Mouse (Mus musculus) heart, embryonic 10.5 days (tissue): Measurements from ENCODE around the gene Olfr353. TPM values are rescaled to one million over a fixed set of nuclear protein-coding genes. Genes with fewer than 3 reads are reported as not detected.

Experiments used
- DNase-seq: peaks from one replicate; pipeline ENCODE4 v3.0.0-alpha.2; 2017; ENCODE audit warnings: low spot score
- H3K27ac ChIP-seq: fragments of 300-500 bp; sonication (generic); 2 replicates; pipeline ENCODE4 v1.5.1; 2016; ENCODE audit warnings: mild to moderate bottlenecking
- H3K27me3 ChIP-seq: fragments of 300-500 bp; sonication (generic); 2 replicates; pipeline ENCODE4 v1.6.1; 2016; ENCODE audit warnings: mild to moderate bottlenecking; ENCODE audit not compliant: poor library complexity, insufficient read depth, severe bottlenecking
- H3K36me3 ChIP-seq: fragments of 300-500 bp; sonication (generic); 2 replicates; pipeline ENCODE4 v1.6.1; 2016; ENCODE audit warnings: mild to moderate bottlenecking, moderate library complexity
- H3K4me1 ChIP-seq: fragments of 300-500 bp; sonication (generic); 2 replicates; pipeline ENCODE4 v1.6.1; 2016; ENCODE audit warnings: mild to moderate bottlenecking
- H3K4me3 ChIP-seq: fragments of 300-500 bp; sonication (generic); 2 replicates; pipeline ENCODE4 v1.5.1; 2016; ENCODE audit warnings: mild to moderate bottlenecking, moderate library complexity
- H3K9me3 ChIP-seq: fragments of 300-500 bp; sonication (generic); 2 replicates; pipeline ENCODE4 v1.6.1; 2016; ENCODE audit warnings: mild to moderate bottlenecking, moderate library complexity
- WGBS: fragments of 180-500 bp; shearing (Covaris S2); methylation state at CpG from one replicate; pipeline ENCODE4 v1.1.7; 2016; 5-methylcytosine and 5-hydroxymethylcytosine counted together
- polyA plus RNA-seq: library from polyadenylated mRNA; unstranded; fragments of >200 nt; fragmentation: Nextera tagmentation; extraction: Ambion mirVana; gene quantifications from 2 replicates; pipeline ENCODE4 v1.2.1, GENCODE M21; 2016

Gene Olfr353
- not detected in 2 replicates for polyA plus RNA-seq

- DNase-seq, result no peak
- Histone ChIP-seq H3K27ac (no peak within 1 kb of the TSS), H3K36me3 (no peaks in the 10 kb centered on the region), H3K27me3 (no peaks in the 10 kb centered on the region), H3K9me3 (0 out of 2 replicates have a peak, but pooled peaks cover 8% of the 10 kb centered on the region), H3K4me3 (no peak within 1 kb of the TSS), H3K4me1 (no peaks in the 10 kb centered on the region)
Observed at GRCm38 (mm10) chr2:36892836-36893235, at the start of gene Olfr353. Olfr353 (minus strand) TSS chr2:36892936.

GRCm38 (mm10) chr2:36936821-36937220, 44.1 kb upstream of the Olfr353 start, which contains the start of gene Olfr356:
Olfr356 (plus strand) TSS chr2:36937121.
- Histone ChIP-seq H3K36me3 (no peaks in the 10 kb centered on the region), H3K4me1 (no peaks in the 10 kb centered on the region), H3K9me3 (peaks cover 4% of the 10 kb centered on the region), H3K4me3 (no peak within 1 kb of the TSS), H3K27me3 (no peaks in the 10 kb centered on the region), H3K27ac (no peak within 1 kb of the TSS)
- 73% methylated on average over 2 of the region's 2 CpGs for WGBS
- DNase-seq, result no peak

- Histone ChIP-seq H3K4me3 (no peak within 1 kb of the TSS), H3K27me3 (no peaks in the 10 kb centered on the region), H3K4me1 (no peaks in the 10 kb centered on the region), H3K36me3 (no peaks in the 10 kb centered on the region), H3K9me3 (peaks cover 6% of the 10 kb centered on the region; the same call in 1 of the 2 replicates), H3K27ac (no peak within 1 kb of the TSS)
- no peak for DNase-seq
Observed at GRCm38 (mm10) chr2:36928797-36929196, 36.1 kb upstream of the Olfr353 start, which contains the start of gene Olfr355. Olfr355 (minus strand) TSS chr2:36928897.

GRCm38 (mm10) chr2:36905380-36905779, 12.6 kb upstream of the Olfr353 start, which contains the start of gene Olfr354:
Olfr354 (plus strand) TSS chr2:36905680.
- Histone ChIP-seq H3K27me3 (no peaks in the 10 kb centered on the region), H3K36me3 (no peaks in the 10 kb centered on the region), H3K4me1 (no peaks in the 10 kb centered on the region), H3K4me3 (no peak within 1 kb of the TSS), H3K9me3 (peaks cover 8% of the 10 kb centered on the region), H3K27ac (no peak within 1 kb of the TSS)
- DNase-seq, result no peak

GRCm38 (mm10) chr2:36897114-36897513, 4.4 kb upstream of the Olfr353 start:
- Histone ChIP-seq H3K27me3 (no peaks in the 10 kb centered on the region), H3K36me3 (no peaks in the 10 kb centered on the region), H3K4me3 (no peak overlapping the region), H3K4me1 (no peaks in the 10 kb centered on the region), H3K27ac (no peak overlapping the region), H3K9me3 (peaks cover 17% of the 10 kb centered on the region; the same call in 1 of the 2 replicates)
- DNase-seq, result no peak

GRCm38 (mm10) chr2:36868160-36868559, 24.6 kb downstream of the Olfr353 start, which contains the start of gene Olfr352:
Olfr352 (plus strand) TSS chr2:36868460.
- Histone ChIP-seq H3K36me3 (no peaks in the 10 kb centered on the region), H3K4me3 (no peak within 1 kb of the TSS), H3K9me3 (peaks cover 10% of the 10 kb centered on the region; the same call in 1 of the 2 replicates), H3K27me3 (no peaks in the 10 kb centered on the region), H3K4me1 (no peaks in the 10 kb centered on the region), H3K27ac (no peak within 1 kb of the TSS)
- DNase-seq, result no peak
- WGBS, result 75% methylated on average over 1 of the region's 1 CpGs

- Histone ChIP-seq H3K36me3 (no peaks in the 10 kb centered on the region), H3K4me3 (no peak within 1 kb of the TSS), H3K9me3 (peaks cover 4% of the 10 kb centered on the region; the same call in 1 of the 2 replicates), H3K4me1 (no peaks in the 10 kb centered on the region), H3K27me3 (no peaks in the 10 kb centered on the region), H3K27ac (no peak within 1 kb of the TSS)
- no peak for DNase-seq
- 75% methylated on average over 1 of the region's 1 CpGs for WGBS
Observed at GRCm38 (mm10) chr2:36862560-36862959, 30.2 kb downstream of the Olfr353 start, which contains the start of gene Olfr351. Olfr351 (minus strand) TSS chr2:36862660.

- WGBS, result 80% methylated on average over 1 of the region's 1 CpGs
- Histone ChIP-seq H3K27ac (no peak within 1 kb of the TSS), H3K27me3 (no peaks in the 10 kb centered on the region), H3K4me3 (no peak within 1 kb of the TSS), H3K9me3 (peaks cover 16% of the 10 kb centered on the region; the same call in 1 of the 2 replicates), H3K36me3 (no peaks in the 10 kb centered on the region), H3K4me1 (no peaks in the 10 kb centered on the region)
- DNase-seq, result no peak
Observed at GRCm38 (mm10) chr2:36846010-36846409, 46.7 kb downstream of the Olfr353 start, which contains the start of gene Olfr350. Olfr350 (plus strand) TSS chr2:36846310.

Other genes with a start within 250 kb of the Olfr353 start
- not detected in 2 replicates for gene Olfr346, start 207.1 kb downstream of the Olfr353 start, polyA plus RNA-seq
- gene Olfr347, start 161.0 kb downstream of the Olfr353 start, polyA plus RNA-seq, result not detected in 2 replicates
- not detected in 2 replicates for gene Olfr348, start 108.7 kb downstream of the Olfr353 start, polyA plus RNA-seq
- gene Olfr50, start 102.4 kb downstream of the Olfr353 start, polyA plus RNA-seq, result not detected in 2 replicates
- gene Olfr3, start 75.9 kb downstream of the Olfr353 start, polyA plus RNA-seq, result not detected in 2 replicates
- gene Olfr350, start 46.6 kb downstream of the Olfr353 start, polyA plus RNA-seq, result not detected in 2 replicates
- not detected in 2 replicates for gene Olfr351, start 30.3 kb downstream of the Olfr353 start, polyA plus RNA-seq
- not detected in 2 replicates for gene Olfr352, start 24.5 kb downstream of the Olfr353 start, polyA plus RNA-seq
- not detected in 2 replicates for gene Olfr354, start 12.7 kb upstream of the Olfr353 start, polyA plus RNA-seq
- gene Olfr355, start 36.0 kb upstream of the Olfr353 start, polyA plus RNA-seq, result not detected in 2 replicates
- not detected in 2 replicates for gene Olfr356, start 44.2 kb upstream of the Olfr353 start, polyA plus RNA-seq
- not detected in 2 replicates for gene Olfr357, start 100.9 kb upstream of the Olfr353 start, polyA plus RNA-seq
- not detected in 2 replicates for gene Olfr358, start 116.4 kb upstream of the Olfr353 start, polyA plus RNA-seq
- gene Olfr360, start 172.8 kb upstream of the Olfr353 start, polyA plus RNA-seq, result not detected in 2 replicates
- not detected in 2 replicates for gene Olfr361, start 196.4 kb upstream of the Olfr353 start, polyA plus RNA-seq
- not detected in 2 replicates for gene Olfr362, start 225.0 kb upstream of the Olfr353 start, polyA plus RNA-seq
- gene Olfr364-ps1, start 246.4 kb upstream of the Olfr353 start, polyA plus RNA-seq, result not detected in 2 replicates